Mouse (Mus musculus) right cerebral cortex, adult 18-20 months (tissue): Measurements from ENCODE around the gene Rab10.
A peak's percentile ranks its signal among the peaks of the same experiment; 100 is the strongest.
"Not testable (repeated sequence)": the region's sequence is repeated elsewhere in the genome, so short reads cannot be mapped to it uniquely, and the experiment has no call there.

Source experiments
- DNase-seq: peaks from one replicate; pipeline ENCODE4 v3.0.0; 2022; ENCODE audit warnings: mixed read lengths

Gene Rab10

DNA sequence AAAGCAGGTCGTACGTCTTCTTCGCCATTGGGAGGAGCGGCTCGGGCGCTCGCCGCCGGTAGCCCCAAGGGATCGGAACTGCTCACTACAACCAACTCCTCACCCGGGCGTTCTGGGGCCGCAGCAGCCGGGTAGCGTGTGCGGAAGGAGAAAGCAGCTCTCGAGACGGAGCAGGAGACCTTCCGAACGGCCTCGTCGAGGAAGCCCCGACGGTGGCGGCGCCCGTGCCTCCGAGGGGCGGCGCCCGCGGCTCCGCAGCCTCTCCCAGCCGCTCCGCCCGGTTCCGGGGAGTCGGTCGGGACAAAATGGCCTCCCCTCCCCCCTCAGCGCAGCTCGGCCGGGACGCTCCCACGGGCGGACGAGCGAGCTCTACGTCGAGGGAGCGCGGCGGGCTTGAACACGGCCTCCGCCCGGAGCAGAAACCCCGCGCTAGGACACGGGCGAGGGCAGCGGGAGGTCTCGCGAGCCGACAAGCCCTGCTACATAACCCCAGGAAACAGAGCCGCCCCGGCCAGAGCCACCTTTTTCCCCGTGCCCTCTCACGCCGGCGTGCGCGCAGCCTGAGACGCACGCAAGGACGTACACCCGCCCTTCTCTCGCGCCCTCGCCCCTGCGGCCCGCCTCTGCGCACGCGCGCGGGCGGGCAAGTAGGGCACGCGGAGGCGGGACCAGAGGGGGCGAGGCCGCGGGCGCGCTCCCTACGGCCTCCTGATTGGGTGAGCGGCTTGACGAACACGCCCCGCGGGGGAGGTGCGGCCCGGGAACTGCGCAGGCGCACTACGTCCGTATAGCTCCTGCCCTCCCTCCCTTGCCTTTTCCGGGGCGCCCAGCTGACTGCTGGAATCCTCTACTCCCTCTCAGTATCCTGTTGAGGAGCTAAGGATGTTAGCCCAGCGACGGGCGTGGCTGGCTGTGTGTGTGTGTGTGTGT is at the start of gene Rab10:
Gene Rab10 (minus strand): TSS at position 579 of the 930 bp plus-strand sequence.
- peak; percentile 99 for DNase-seq

GRCm38 (mm10) chr12:3359302-3359701 is 49.5 kb upstream of the Rab10 start:
- DNase-seq, result peak; percentile 69

DNA sequence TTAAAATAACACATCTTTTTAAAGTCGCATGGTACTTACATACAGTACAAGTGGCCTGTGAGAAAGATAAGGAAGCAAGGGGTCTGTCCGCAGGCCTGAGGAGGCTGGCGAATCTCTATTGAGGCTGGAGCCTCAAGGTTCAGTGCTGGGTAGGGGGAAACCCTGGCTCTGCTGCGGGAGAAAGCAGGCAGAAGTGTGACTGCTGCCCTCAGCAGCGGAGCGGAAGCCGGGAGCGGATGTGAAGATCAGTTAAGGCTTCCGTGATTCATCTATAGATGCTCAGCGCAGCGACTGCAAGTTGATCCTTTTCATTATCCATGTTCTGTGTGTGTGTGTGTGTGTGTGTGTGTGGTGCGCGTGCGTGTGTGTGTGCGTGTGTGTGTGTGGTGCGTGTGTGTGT is 47.1 kb upstream of the Rab10 start:
- no peak for DNase-seq

DNA sequence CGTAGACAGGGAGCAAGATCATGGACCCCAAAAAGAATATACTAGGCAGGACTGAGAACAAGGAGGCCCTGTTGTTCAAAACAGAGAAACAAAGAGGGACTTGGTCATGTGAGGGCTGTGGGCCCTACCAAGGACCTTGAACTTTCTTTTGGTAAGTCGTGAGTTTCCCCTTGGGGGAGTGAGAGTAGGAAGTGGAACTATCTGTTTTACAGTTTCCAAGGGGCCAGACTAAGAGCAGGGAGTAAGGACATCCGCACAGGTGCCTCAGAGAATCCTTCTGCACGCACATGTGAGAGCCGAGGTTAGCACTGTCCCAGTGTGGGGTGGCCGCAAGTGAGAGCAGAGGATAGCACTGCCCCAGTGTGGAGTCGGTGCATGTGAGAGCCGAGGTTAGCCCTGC is 45.3 kb upstream of the Rab10 start:
- no peak for DNase-seq

DNA sequence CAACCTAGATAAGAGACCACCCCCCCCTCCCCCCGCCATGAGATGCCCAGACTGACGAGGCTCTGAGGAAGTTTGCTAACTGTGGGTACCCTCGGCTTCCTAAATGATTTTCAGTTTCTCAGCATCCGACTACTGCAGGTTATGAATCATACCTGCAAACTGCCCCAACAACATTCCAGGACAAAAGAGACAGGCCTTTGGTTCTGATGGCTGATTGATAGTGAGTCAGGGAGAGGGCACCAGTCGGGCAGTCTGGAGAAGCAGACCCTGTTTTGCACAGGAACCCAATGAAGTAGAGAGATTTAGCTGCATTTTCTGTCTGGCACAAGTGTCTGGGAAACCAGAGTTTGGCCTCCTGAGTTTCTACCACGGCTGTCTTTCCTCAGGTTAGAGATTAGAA is 42.4 kb upstream of the Rab10 start:
- DNase-seq, result no peak

- DNase-seq, result no peak
Observed at GRCm38 (mm10) chr12:3350136-3350535, 40.4 kb upstream of the Rab10 start.

GRCm38 (mm10) chr12:3349387-3349786 is 39.6 kb upstream of the Rab10 start:
- DNase-seq, result no peak

DNA sequence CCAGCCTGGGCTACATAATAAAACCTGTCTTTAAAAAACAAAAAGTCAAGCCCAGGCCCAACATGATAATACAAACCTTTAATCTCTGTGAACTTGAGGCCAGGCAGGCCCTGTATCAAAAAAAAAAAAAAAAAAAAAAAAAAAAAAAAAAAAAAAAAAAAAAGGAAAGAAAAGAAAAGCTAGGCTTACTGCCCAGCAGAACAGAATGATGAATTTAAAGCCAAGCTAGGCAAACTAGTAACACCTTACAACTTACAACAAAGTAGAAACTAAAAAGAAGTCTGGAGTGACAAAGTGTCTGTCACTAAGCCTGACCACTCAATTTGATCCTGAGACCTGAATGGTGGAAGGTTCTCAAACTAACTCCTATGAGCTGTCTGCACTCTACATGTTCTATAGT is 37.9 kb upstream of the Rab10 start:
- no peak for DNase-seq

DNA sequence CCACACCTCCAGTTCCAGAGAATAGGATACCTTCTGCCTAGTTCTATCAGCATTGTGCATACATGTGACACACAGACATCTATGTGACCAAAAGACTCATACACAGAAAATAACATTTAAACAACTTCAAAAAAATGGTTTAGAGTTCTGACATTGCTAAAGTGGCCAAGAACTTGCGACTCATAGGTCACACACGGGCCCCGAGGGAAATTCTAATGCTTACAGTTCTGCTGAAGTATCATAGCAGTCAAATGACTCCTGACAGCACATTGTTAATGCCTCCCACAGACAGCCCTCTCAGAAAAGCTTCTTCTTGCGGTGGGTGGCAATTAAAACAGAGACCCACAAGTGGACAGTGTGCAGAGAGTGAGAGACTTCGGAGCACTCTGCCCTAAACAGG is 35.3 kb upstream of the Rab10 start:
- no peak for DNase-seq

- no peak for DNase-seq
Observed at GRCm38 (mm10) chr12:3344155-3344554, 34.4 kb upstream of the Rab10 start.

- no peak for DNase-seq
Observed at GRCm38 (mm10) chr12:3338931-3339330, 29.2 kb upstream of the Rab10 start.

GRCm38 (mm10) chr12:3329677-3330076 is 19.9 kb upstream of the Rab10 start:
- no peak for DNase-seq

DNA sequence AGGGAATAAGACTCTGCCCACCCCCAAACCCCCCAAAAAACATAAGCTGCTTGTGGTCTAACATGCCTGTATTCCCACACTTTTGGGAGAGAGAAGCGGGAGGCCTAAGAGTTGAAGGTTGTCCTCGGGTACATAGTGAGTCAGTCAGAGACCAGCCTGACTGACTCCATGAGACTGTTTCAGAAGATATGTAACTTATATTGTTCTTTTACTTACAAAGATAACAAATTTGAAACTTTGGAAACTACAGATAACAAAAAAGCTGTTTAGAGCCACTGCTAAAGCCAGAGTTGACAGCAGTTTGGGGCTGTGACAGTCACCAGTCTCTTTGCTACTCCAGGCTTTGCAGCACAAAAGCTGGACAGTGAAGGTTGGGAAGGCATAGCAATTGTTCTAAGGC is 15.5 kb upstream of the Rab10 start:
- no peak for DNase-seq

- peak; percentile 75 for DNase-seq
Observed at GRCm38 (mm10) chr12:3323241-3323640, 13.5 kb upstream of the Rab10 start.

DNA sequence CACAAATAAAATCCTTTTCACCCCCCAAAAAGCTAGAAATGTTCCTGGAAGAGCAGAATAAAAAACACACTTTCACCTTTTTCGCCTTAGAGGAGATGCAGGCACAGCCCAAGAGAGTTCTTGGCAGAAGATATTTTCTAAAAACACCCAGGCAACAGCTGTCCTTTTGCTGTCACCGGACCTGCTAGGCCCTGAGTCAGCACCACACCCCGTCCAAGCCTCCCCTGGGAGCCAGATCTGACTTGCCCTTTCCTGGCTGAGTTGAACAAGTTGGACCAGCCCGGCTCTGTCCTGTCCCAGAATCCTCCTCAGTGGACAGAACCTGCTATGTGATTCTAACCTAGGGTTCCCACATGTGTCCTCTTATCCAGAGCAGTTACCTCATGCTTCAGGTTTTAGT is 9.6 kb upstream of the Rab10 start:
- no peak for DNase-seq

DNA sequence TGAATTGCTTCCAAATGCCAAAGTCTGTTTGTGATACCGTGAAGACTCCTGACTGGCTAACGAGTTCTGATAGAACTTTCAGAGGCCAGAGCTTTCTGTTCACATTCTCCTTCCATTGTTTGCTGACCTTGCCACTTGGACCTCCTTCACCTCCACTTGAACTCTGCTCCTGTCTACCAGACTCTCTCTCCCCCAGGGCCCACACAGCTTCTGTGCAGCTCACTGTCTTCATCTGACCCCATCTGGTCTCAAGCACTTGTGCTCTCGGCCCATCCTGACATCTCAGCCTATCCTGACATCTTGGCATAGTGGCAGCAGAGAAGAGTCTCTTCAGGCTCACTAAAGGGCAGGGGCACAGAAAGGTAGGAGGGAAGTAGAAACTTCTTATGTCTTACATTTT is 7.2 kb upstream of the Rab10 start:
- no peak for DNase-seq

DNA sequence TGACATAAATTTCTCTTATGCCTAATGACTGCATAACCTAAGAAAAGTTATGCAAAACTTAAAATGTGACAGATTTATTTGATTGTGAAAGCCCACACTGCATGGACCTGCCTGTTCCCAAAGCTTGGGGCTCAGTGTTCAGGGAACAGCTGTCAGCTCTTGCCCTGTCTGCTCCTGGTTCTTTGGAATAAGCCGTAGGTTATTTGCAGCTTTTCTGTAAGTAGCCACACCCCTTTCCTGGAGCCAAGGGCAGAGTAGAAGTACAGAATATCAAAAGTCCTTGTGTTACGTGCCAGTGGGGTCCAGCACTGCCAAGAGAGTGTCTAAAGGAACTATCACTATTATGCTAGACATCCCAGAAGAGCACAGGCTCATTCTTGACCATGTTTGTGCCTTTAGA is 6.3 kb upstream of the Rab10 start:
- DNase-seq, result no peak

GRCm38 (mm10) chr12:3312886-3313285 is 3.1 kb upstream of the Rab10 start:
- DNase-seq, result no peak

GRCm38 (mm10) chr12:3310321-3310692 is 538 bp upstream of the Rab10 start:
- no peak for DNase-seq

DNA sequence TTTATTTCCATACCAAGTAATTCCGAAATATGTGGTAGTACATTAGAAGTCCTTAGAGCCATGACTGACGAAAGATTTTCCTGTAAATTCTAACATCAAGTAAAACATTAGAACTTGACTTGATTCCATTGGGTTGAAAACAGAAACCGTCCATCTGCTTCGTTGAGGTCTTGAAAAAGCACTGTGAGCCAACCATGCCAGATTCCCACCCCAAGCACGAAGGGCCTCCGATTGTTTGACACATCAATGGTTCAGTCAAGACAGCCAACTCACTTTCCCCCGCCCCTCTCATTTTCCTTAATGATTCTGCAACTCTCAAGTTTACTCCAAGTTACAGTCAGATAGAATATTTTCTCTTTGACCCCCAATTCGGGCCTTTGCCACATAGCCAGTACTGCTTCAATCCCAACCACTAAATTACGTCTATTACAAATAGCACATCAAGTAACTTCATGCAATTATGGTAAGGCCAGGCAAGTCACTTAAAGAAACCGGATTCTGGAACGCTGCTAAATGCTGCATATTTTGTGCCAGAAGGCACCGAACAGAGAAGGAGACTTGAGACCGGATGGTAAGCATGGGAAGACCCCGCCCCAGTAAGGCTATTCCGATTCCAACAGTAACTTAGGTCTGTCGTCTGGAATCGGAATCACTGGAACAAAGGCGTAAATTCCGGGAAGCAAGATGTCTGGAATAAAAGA is 1.1 kb downstream of the Rab10 start:
- DNase-seq, result peak; percentile 19

GRCm38 (mm10) chr12:3307587-3307986 is 2.2 kb downstream of the Rab10 start:
- DNase-seq, result no peak

DNA sequence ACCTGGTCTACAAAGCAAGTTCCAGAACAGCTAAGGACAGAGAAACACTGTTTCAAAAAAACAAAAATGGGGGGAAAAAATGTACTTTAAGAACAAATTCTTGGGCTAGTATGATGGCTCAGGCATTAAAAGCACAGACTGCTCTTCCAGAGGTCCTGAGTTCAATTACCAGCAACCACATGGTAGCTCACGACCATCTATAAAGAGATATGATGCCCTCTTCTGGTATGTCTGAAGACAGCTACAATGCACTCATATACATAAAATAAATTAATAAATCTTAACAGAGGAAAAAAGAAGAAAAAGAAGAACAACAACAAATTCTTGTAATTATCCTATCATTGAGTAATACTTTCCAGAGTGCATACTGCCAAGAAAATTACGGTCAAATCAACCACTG is 4.5 kb downstream of the Rab10 start:
- DNase-seq, result no peak

DNA sequence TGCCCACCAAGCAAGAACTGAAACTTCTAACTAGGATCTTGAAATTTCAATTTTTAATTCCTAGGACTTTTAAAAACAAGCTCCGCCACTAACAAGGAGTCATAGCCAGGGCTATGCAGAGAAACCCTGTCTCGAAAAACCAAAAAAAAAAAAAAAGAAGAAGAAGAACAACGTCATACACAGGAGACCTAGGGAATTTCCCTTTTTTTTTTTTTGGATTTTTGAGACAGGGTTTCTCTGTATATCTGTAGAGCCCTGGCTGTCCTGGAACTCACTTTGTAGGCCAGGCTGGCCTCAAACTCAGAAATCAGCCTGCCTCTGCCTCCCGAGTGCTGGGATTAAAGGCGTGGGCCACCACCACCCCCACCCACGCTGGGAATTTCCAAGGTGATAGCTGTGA is 12.1 kb downstream of the Rab10 start:
- not testable (repeated sequence) for DNase-seq

DNA sequence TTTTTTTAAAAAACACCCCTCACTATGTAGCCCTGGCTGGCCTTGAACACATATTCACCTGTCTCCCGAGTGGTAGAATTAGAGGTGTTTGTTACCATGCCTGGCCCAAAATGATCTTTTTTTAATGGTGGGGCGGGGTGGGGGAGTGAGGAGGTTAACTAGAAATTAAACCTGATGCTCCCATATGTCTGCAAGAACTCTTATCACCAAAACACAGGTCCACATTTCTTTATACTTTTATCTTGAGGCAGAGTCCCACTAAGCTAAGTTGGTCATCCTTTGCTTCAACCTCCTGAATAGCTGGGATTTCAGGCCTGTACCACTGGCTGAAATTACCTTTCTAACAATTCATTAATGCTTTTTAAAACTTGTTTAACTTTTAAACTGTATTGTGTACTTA is 13.7 kb downstream of the Rab10 start:
- no peak for DNase-seq
